Mouse (Mus musculus) bone marrow macrophage, adult 2 months (primary cell): ENCODE data around the gene Olfr1311. TPM values are rescaled to one million over a fixed set of nuclear protein-coding genes. Genes with fewer than 3 reads are reported as not detected.
"Not testable (repeated sequence)": the region's sequence is repeated elsewhere in the genome, so short reads cannot be mapped to it uniquely, and the experiment has no call there.

Experiments
- H3K27ac ChIP-seq: 2 replicates; pipeline ENCODE4 v1.5.1; 2012; ENCODE audit warnings: low read depth, low read length; ENCODE audit not compliant: insufficient read depth
- H3K4me1 ChIP-seq: 2 replicates; pipeline ENCODE4 v1.6.1; 2012; ENCODE audit warnings: low read length; ENCODE audit not compliant: control insufficient read depth, insufficient read depth
- H3K4me3 ChIP-seq: 2 replicates; pipeline ENCODE4 v1.5.1; 2012; ENCODE audit warnings: mild to moderate bottlenecking, low read length, moderate library complexity; ENCODE audit not compliant: insufficient read depth
- CTCF ChIP-seq: IDR thresholded peaks from 2 replicates; pipeline ENCODE4 v1.5.1; 2012; ENCODE audit warnings: low read depth, mild to moderate bottlenecking, low read length, moderate library complexity
- POLR2A ChIP-seq: IDR thresholded peaks from 2 replicates; pipeline ENCODE4 v1.6.1; 2012; ENCODE audit warnings: mild to moderate bottlenecking, low read depth, low read length, borderline replicate concordance
- polyA plus RNA-seq: library from polyadenylated mRNA; stranded (reverse); fragments of >200 nt; gene quantifications from 2 replicates; pipeline ENCODE4 v1.2.4, GENCODE M21; 2012; ENCODE audit not compliant: missing spikeins, insufficient read depth, insufficient read length

The Olfr1311 gene
- not detected in 2 replicates for polyA plus RNA-seq

GRCm38 (mm10) chr2:112024312-112024711, at the start of gene Olfr1311:
TSS of gene Olfr1311 (minus strand) at chr2:112024412.
- Histone ChIP-seq H3K27ac (no peak within 1 kb of the TSS), H3K4me1 (no peaks in the 10 kb centered on the region)
- TF ChIP-seq POLR2A (no peak), CTCF (no peak)

GRCm38 (mm10) chr2:112050138-112050537, 25.9 kb upstream of the Olfr1311 start, which contains the start of gene Olfr1312:
TSS of gene Olfr1312 (minus strand) at chr2:112050238.
- no peaks in the 10 kb centered on the region for H3K4me1 ChIP-seq
- H3K4me3 ChIP-seq: no peak within 1 kb of the TSS
- TF ChIP-seq CTCF: no peak
- no peak for TF ChIP-seq POLR2A
- no peak within 1 kb of the TSS for H3K27ac ChIP-seq

More at GRCm38 (mm10) chr2:112024312-112024711, at the start of gene Olfr1311:
- no peak within 1 kb of the TSS for H3K4me3 ChIP-seq

- not testable (repeated sequence) for H3K27ac ChIP-seq, H3K4me1 ChIP-seq, H3K4me3 ChIP-seq
Measured at GRCm38 (mm10) chr2:112026971-112027370, 2.8 kb upstream of the Olfr1311 start.

GRCm38 (mm10) chr2:112014900-112015299, 9.3 kb downstream of the Olfr1311 start:
- TF ChIP-seq CTCF (no peak), POLR2A (no peak)

GRCm38 (mm10) chr2:112012608-112013007, 11.6 kb downstream of the Olfr1311 start, which contains the start of gene Olfr1310:
TSS of gene Olfr1310 (minus strand) at chr2:112012708.
- Histone ChIP-seq H3K4me1 (no peaks in the 10 kb centered on the region), H3K4me3 (no peak within 1 kb of the TSS), H3K27ac (no peak within 1 kb of the TSS)
- TF ChIP-seq CTCF (no peak), POLR2A (no peak)

More at GRCm38 (mm10) chr2:112014900-112015299, 9.3 kb downstream of the Olfr1311 start:
- Histone ChIP-seq H3K4me3 (no peak overlapping the region), H3K4me1 (no peaks in the 10 kb centered on the region), H3K27ac (no peak overlapping the region)

GRCm38 (mm10) chr2:111990181-111990580, 34.0 kb downstream of the Olfr1311 start, which contains the start of gene Olfr1309:
TSS of gene Olfr1309 (minus strand) at chr2:111990281.
- no peaks in the 10 kb centered on the region for H3K4me1 ChIP-seq
- TF ChIP-seq POLR2A (no peak), CTCF (no peak)
- no peak within 1 kb of the TSS for H3K4me3 ChIP-seq
- no peak within 1 kb of the TSS for H3K27ac ChIP-seq

Other genes starting within 250 kb of the Olfr1311 start
- gene Olfr1302, start 247.0 kb downstream of the Olfr1311 start, polyA plus RNA-seq: not detected in 2 replicates
- not detected in 2 replicates for gene Olfr1303, start 204.1 kb downstream of the Olfr1311 start, polyA plus RNA-seq
- not detected in 2 replicates for gene Olfr1305, start 147.3 kb downstream of the Olfr1311 start, polyA plus RNA-seq
- not detected in 2 replicates for gene Olfr1306, start 108.1 kb downstream of the Olfr1311 start, polyA plus RNA-seq
- 0.05 and 0.11 TPM in 2 replicates for gene Olfr1307, start 75.0 kb downstream of the Olfr1311 start, polyA plus RNA-seq
- gene Olfr1308, start 59.5 kb downstream of the Olfr1311 start, polyA plus RNA-seq: not detected in 2 replicates
- gene Olfr1309, start 34.1 kb downstream of the Olfr1311 start, polyA plus RNA-seq: not detected in 2 replicates
- not detected in 2 replicates for gene Olfr1310, start 11.7 kb downstream of the Olfr1311 start, polyA plus RNA-seq
- gene Olfr1312, start 25.8 kb upstream of the Olfr1311 start, polyA plus RNA-seq: not detected in 2 replicates
- not detected in 2 replicates for gene Olfr1313, start 53.4 kb upstream of the Olfr1311 start, polyA plus RNA-seq
- not detected in 2 replicates for gene Olfr1314, start 72.4 kb upstream of the Olfr1311 start, polyA plus RNA-seq
- gene Olfr1315-ps1, start 91.0 kb upstream of the Olfr1311 start, polyA plus RNA-seq: not detected in 2 replicates
- 0.33 TPM in 1 of 2 replicates, not detected in the other for gene Olfr1316, start 110.6 kb upstream of the Olfr1311 start, polyA plus RNA-seq
- not detected in 2 replicates for gene Olfr1317, start 115.9 kb upstream of the Olfr1311 start, polyA plus RNA-seq
- not detected in 2 replicates for gene Olfr1318, start 129.8 kb upstream of the Olfr1311 start, polyA plus RNA-seq
- 5.0 and 5.5 TPM in 2 replicates for gene Lpcat4, start 215.1 kb upstream of the Olfr1311 start, polyA plus RNA-seq
- not detected in 2 replicates for gene Nutm1, start 234.9 kb upstream of the Olfr1311 start, polyA plus RNA-seq
- 52.6 and 58.5 TPM in 2 replicates for gene Nop10, start 237.5 kb upstream of the Olfr1311 start, polyA plus RNA-seq
- gene Slc12a6, start 241.4 kb upstream of the Olfr1311 start, polyA plus RNA-seq: 101 and 110 TPM in 2 replicates
- gene Gm21985, start 241.9 kb upstream of the Olfr1311 start, polyA plus RNA-seq: not detected in 2 replicates